Mouse (Mus musculus) midbrain, embryonic 15.5 days (tissue): ENCODE measurements at regions not wholly inside any gene's neighbourhood (a gene's known extent, or its start where the extent isn't known, plus 50 kb on each side); places are given as distances from the start of the nearest gene placed in this dataset.

Experiments
- ATAC-seq: fragments of 200-750 bp; cut with Nextera tagmentation; replicated peaks from 2 replicates; pipeline ENCODE4 v1.8.0; 2017; ENCODE audit warnings: moderate TSS enrichment
- H3K27ac ChIP-seq: fragments of 300-500 bp; sonication (generic); 2 replicates; pipeline ENCODE4 v1.5.1; 2015; ENCODE audit warnings: mild to moderate bottlenecking, inconsistent platforms
- H3K27me3 ChIP-seq: fragments of 300-500 bp; sonication (generic); replicated peaks from 2 replicates; pipeline ENCODE4 v1.6.1; 2015; ENCODE audit warnings: inconsistent platforms
- H3K36me3 ChIP-seq: fragments of 300-500 bp; sonication (generic); replicated peaks from 2 replicates; pipeline ENCODE4 v1.6.1; 2015; ENCODE audit warnings: inconsistent platforms
- H3K4me1 ChIP-seq: fragments of 300-500 bp; sonication (generic); 2 replicates; pipeline ENCODE4 v1.6.1; 2015; ENCODE audit warnings: inconsistent platforms
- H3K4me2 ChIP-seq: fragments of 300-500 bp; sonication (generic); 2 replicates; pipeline ENCODE4 v1.6.1; 2015; ENCODE audit warnings: inconsistent platforms, mild to moderate bottlenecking, moderate library complexity
- H3K4me3 ChIP-seq: fragments of 300-500 bp; sonication (generic); 2 replicates; pipeline ENCODE4 v1.5.1; 2015; ENCODE audit warnings: mild to moderate bottlenecking, inconsistent platforms
- H3K9ac ChIP-seq: fragments of 300-500 bp; sonication (generic); 2 replicates; pipeline ENCODE4 v1.6.1; 2015; ENCODE audit warnings: mild to moderate bottlenecking, inconsistent platforms
- H3K9me3 ChIP-seq: fragments of 300-500 bp; sonication (generic); 2 replicates; pipeline ENCODE4 v1.6.1; 2016; ENCODE audit warnings: inconsistent platforms
- WGBS: fragments of 180-500 bp; shearing (Covaris S2); methylation state at CpG from one replicate; pipeline ENCODE4 v1.1.7; 2015; ENCODE audit warnings: mixed read lengths; 5-methylcytosine and 5-hydroxymethylcytosine counted together

DNA sequence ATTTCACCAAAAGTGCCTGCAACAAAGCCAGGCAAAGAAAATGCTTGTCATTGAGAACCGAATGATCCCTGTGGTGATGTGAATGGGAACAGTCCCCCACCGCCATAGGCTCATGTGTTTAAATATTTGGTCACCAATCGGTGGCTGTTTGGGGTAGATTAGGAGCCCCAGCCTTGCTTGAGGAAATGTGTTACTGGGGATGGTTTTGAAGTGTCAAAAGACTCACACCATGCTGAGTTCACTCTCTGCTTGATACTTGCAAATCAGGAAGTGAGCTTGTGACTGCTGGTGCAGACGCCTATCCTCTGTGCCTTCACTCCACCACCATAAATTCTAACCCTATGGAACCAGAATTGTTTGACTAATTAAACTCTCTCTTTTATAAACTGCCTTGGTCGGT lies 305.1 kb upstream of the Map3k7 start:
- H3K4me1 ChIP-seq: no peaks in the 10 kb centered on the region
- H3K27ac ChIP-seq: no peak overlapping the region
- H3K27me3 ChIP-seq: no peaks in the 10 kb centered on the region
- no peak overlapping the region for H3K9ac ChIP-seq
- H3K36me3 ChIP-seq: no peaks in the 10 kb centered on the region
- no peaks in the 10 kb centered on the region for H3K9me3 ChIP-seq
- no peak for ATAC-seq
- no peak overlapping the region for H3K4me2 ChIP-seq
- WGBS: 72% methylated on average over 5 of the region's 5 CpGs
- H3K4me3 ChIP-seq: no peak overlapping the region

DNA sequence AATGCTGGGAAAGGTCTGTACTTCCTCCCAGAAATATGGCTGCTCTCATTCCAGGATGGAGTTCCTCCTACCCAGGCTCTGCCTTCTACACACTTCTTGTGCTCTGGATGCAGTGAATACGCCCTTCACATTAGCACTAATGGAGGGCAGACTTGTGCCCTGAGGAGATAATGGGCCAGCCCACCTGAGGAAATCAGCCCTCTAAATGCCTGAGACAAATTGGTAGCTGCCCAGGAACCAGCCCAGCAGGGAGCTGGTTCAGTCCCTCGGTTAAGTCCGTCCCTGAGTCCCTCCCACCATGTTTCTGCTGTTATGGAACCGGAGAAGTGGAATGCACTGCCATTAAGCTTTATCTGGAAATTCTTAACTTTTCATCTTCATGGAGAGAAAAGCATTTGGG lies 303.0 kb upstream of the Map3k7 start:
- Histone ChIP-seq H3K4me3 (no peak overlapping the region), H3K9me3 (no peaks in the 10 kb centered on the region), H3K4me1 (no peaks in the 10 kb centered on the region), H3K4me2 (no peak overlapping the region), H3K36me3 (no peaks in the 10 kb centered on the region), H3K9ac (no peak overlapping the region), H3K27ac (no peak overlapping the region), H3K27me3 (no peaks in the 10 kb centered on the region)
- 34% methylated on average over 4 of the region's 4 CpGs for WGBS
- ATAC-seq: no peak

DNA sequence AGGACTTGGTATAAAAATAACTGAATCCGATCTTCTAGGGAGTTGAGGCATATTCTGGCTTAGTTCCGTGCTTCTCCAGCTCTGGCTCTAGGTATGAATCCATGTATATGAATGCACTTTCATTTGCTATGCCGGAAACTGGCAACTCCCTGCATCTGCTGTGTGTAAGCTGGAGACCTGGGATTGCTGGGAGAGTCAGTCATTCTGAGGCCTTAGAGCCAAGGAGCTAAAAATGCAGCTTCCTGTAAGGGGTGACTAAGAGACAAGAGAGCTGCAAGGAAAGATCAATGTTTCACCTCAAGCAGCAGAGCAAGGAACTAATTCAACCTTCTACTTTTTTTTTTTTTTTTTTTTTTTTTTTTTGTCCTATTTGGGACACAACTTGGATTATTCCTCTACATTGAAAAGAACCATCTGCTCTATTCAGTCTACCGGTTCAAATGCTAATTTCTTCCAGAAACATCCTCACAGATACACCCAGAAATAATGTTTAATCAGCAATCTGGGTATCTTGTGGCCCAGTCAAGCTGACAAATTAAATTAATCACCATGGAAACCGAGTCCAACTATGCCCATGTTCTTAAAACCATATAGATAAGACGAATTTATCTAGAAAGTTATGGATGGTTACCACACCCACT lies 292.2 kb upstream of the Map3k7 start:
- Histone ChIP-seq H3K27me3 (no peaks in the 10 kb centered on the region), H3K27ac (no peak overlapping the region), H3K4me1 (no peaks in the 10 kb centered on the region), H3K9ac (no peak overlapping the region), H3K4me3 (no peak overlapping the region), H3K9me3 (no peaks in the 10 kb centered on the region), H3K36me3 (no peaks in the 10 kb centered on the region), H3K4me2 (no peak overlapping the region)
- whole genome bisulfite sequencing: 48% methylated on average over 6 of the region's 6 CpGs
- no peak for ATAC-seq

DNA sequence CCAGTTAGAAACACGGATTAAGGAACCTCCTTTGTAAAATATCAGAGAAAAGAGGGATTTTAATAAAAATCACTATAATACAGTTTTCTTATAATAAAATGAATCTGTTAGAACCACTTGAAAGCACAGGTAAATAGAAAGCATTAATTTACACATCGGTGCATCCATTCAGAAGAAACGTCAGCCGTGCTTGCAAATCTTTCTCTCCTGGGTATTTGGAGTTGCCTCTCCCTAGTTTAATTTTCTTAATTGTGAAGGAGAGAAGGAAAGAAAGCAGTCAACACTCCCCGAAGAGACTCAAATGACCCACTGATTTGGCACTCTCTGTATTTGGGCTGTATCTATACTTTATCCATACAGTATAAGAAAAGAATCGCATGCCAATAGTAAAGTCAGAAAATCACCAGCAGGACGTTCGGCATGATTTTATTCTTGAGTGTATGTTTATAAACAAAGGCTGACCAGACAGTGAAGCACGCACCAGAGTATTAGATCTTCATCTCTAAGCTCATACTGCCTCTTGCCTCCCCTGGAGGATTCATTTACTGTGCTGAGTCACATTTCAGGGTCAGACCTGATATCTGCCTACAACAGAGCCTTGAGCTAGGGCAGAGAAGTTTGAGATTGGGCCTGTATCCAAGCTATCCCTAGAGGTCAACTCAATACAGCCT lies 291.6 kb upstream of the Map3k7 start:
- Histone ChIP-seq H3K4me1 (no peaks in the 10 kb centered on the region), H3K36me3 (no peaks in the 10 kb centered on the region), H3K9me3 (no peaks in the 10 kb centered on the region), H3K4me2 (no peak overlapping the region), H3K9ac (no peak overlapping the region), H3K27me3 (no peaks in the 10 kb centered on the region), H3K4me3 (no peak overlapping the region), H3K27ac (no peak overlapping the region)
- ATAC-seq: no peak
- WGBS: 60% methylated on average over 9 of the region's 9 CpGs

DNA sequence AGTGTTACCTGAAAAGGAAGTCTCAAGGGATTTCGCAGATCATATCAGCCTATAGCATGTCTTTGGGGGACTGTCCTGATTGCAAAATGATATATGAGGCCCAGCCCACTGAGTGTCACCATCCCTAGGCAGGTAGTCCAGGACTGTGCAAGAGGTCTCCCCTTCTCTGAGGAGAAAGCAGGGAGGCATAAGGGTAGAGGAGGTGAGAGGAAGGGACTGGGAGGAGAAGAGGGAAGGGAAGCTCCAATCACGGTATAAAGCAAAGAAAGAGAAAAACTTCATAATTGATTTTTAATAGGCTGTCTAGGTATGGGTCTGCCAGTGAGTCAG lies 291.1 kb upstream of the Map3k7 start:
- H3K27ac ChIP-seq: no peak overlapping the region
- WGBS: 94% methylated on average over 2 of the region's 2 CpGs
- ATAC-seq: 0 out of 2 replicates have a peak, but pooled peaks have one; percentile 37
- H3K9me3 ChIP-seq: no peaks in the 10 kb centered on the region
- H3K4me2 ChIP-seq: no peak overlapping the region
- H3K36me3 ChIP-seq: no peaks in the 10 kb centered on the region
- H3K27me3 ChIP-seq: no peaks in the 10 kb centered on the region
- no peaks in the 10 kb centered on the region for H3K4me1 ChIP-seq
- no peak overlapping the region for H3K4me3 ChIP-seq
- H3K9ac ChIP-seq: no peak overlapping the region

DNA sequence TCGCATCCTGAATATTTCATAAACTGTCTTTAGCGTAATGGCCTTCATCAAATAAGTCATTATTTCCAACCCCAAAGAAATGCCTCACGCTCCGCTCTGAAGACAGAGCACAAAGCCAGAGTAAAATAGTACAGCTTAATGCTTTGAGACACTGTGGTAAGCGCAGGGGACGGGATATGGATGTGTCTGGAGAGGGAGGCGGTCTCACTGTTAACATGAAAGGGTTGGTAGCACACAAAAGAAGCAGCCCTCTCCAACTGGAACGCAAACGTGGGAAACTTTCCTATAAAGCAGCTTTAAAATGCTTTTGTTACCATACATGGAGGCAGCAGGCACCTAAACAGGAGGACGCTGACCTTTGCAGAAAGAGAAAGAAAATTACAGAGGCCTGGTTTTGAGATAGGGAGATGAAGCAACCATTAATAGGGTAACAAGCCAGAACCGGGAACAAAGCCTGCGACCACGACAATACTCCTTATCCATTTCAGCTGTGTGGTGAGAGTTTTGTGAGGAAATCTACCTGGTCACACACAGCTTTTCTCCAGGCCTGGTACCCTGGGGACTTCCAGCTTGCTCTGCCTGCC lies 284.8 kb upstream of the Map3k7 start:
- WGBS: 27% methylated on average over 13 of the region's 13 CpGs
- Histone ChIP-seq H3K9ac (no peak overlapping the region), H3K9me3 (no peaks in the 10 kb centered on the region), H3K4me1 (0 out of 2 replicates have a peak, but pooled peaks cover 4% of the 10 kb centered on the region), H3K27me3 (no peaks in the 10 kb centered on the region), H3K36me3 (no peaks in the 10 kb centered on the region), H3K4me3 (no peak overlapping the region), H3K27ac (peak overlapping the region; percentile 12; the same call in 1 of the 2 replicates), H3K4me2 (no peak overlapping the region)
- ATAC-seq: peak; percentile 89

DNA sequence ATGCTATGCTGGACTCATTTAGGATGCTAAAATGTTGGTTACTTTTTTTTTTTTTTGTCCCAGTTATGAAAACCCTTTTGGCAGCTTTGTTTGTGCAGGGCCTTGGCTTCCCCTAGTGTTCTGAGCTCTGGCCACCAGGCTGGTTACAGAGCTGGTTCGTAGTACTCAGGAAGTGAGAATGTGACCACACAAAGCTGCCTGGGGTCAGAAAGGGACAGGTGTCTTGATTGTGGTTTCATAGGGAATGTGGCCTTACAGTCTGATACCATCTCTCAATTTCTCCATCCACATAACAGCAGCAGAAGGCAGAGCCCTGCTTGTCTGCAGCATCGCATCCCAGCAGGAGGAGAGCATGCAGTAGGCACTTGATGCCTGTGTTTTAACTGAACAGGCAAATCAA lies 282.9 kb upstream of the Map3k7 start:
- Histone ChIP-seq H3K9ac (no peak overlapping the region), H3K36me3 (no peaks in the 10 kb centered on the region), H3K4me3 (no peak overlapping the region), H3K4me1 (0 out of 2 replicates have a peak, but pooled peaks cover 4% of the 10 kb centered on the region), H3K4me2 (no peak overlapping the region), H3K27ac (no peak overlapping the region), H3K27me3 (no peaks in the 10 kb centered on the region), H3K9me3 (no peaks in the 10 kb centered on the region)
- 83% methylated on average over 2 of the region's 2 CpGs for WGBS
- no peak for ATAC-seq

DNA sequence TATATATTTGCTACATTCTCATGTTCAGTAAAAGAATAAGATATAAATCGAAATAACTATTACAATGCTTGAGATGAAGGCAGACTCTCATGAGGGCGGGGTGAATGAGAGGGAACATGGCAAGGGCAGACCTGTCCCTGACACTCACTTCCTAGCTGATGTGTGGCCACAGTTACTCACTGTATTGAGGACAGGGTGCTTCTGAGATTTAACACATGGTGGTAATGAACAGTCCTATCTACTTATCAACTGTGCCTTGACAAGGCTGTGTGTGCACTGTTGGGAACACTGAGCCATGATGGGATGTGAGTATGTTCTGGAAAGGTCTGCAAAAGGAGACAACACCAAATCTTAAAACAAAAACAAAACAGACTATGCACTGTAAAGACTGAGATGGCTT lies 274.8 kb upstream of the Map3k7 start:
- Histone ChIP-seq H3K27me3 (no peaks in the 10 kb centered on the region), H3K9ac (no peak overlapping the region), H3K4me1 (no peaks in the 10 kb centered on the region), H3K27ac (no peak overlapping the region), H3K4me2 (no peak overlapping the region), H3K4me3 (no peak overlapping the region), H3K9me3 (no peaks in the 10 kb centered on the region), H3K36me3 (no peaks in the 10 kb centered on the region)
- 96% methylated on average over 2 of the region's 2 CpGs for WGBS
- ATAC-seq: no peak

DNA sequence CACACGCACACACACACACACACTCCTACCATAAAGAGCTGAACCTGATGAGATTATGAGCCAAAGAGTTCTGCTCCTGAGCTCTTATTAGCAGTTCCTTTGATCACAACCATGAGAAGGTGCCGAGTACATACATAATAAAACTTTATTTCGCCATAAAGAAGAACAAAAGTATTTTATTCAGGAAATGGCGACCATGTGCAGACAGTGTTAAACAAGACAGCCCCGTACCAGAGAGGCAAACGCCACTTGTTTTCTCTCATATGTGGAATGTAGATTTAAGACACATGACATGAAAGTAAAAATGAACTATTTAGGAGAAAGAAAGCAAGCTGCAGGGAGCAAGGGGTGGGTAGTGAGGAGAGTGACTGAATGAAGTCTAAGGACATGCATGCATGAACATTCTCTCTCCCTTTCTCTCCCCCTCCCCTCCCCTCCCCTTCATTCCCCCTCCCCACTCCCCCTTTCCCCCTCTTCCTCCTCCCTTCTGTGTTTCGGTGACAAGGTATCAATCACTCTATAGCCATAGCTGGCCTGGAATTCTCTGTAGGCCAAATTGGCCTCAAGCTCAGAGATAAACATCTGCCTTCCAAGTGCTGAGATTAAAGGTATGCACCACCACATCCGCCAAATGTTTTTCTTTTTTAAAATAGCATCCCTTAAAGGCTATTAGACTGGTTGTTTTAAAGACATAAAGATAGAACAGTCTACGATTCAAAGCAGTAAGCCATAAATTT lies 266.0 kb upstream of the Map3k7 start:
- H3K4me2 ChIP-seq: no peak overlapping the region
- WGBS: 70% methylated on average over 9 of the region's 9 CpGs
- no peaks in the 10 kb centered on the region for H3K36me3 ChIP-seq
- H3K9me3 ChIP-seq: no peaks in the 10 kb centered on the region
- H3K27me3 ChIP-seq: no peaks in the 10 kb centered on the region
- no peak overlapping the region for H3K27ac ChIP-seq
- H3K4me1 ChIP-seq: no peaks in the 10 kb centered on the region
- no peak overlapping the region for H3K9ac ChIP-seq
- no peak for ATAC-seq
- no peak overlapping the region for H3K4me3 ChIP-seq

DNA sequence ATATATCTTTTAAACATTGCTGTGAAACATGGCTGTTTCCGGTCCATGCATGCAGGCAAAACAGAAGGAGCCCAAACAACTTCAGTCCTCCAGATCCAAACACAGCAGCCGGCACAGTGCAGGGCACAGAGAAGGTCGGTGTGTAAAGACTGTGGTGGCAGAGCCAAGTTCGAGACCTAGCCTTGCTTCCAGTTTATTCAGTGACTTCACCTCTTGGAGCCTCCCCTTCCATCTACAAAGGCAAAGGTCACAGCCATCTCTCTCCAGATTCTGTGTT lies 265.5 kb upstream of the Map3k7 start:
- no peak for ATAC-seq
- Histone ChIP-seq H3K36me3 (no peaks in the 10 kb centered on the region), H3K27me3 (no peaks in the 10 kb centered on the region), H3K27ac (no peak overlapping the region), H3K9ac (no peak overlapping the region), H3K4me3 (no peak overlapping the region), H3K9me3 (no peaks in the 10 kb centered on the region), H3K4me2 (no peak overlapping the region), H3K4me1 (no peaks in the 10 kb centered on the region)
- WGBS: 89% methylated on average over 4 of the region's 4 CpGs

DNA sequence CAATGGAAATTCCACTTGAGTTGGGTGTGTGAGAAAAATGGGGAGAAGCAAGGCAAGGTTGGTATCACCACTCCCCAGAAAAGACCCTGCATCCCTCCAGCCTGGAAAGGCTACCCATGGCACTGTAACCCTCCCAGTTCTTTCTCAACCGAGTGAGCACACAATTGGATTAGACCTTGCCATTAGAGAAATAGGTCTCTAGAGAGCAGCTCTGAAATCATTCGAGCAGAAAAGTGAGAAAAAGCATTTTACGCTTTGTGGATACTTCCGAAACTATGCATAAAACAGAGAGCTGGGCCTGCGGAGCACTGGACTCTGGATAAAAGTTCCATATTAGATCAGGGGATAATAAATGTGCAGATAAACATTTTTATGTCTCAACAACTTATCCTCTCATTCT lies 264.6 kb upstream of the Map3k7 start:
- Histone ChIP-seq H3K4me3 (no peak overlapping the region), H3K36me3 (no peaks in the 10 kb centered on the region), H3K9ac (no peak overlapping the region), H3K27ac (no peak overlapping the region), H3K4me2 (no peak overlapping the region), H3K9me3 (no peaks in the 10 kb centered on the region), H3K4me1 (no peaks in the 10 kb centered on the region), H3K27me3 (no peaks in the 10 kb centered on the region)
- WGBS: 57% methylated on average over 5 of the region's 5 CpGs
- no peak for ATAC-seq

DNA sequence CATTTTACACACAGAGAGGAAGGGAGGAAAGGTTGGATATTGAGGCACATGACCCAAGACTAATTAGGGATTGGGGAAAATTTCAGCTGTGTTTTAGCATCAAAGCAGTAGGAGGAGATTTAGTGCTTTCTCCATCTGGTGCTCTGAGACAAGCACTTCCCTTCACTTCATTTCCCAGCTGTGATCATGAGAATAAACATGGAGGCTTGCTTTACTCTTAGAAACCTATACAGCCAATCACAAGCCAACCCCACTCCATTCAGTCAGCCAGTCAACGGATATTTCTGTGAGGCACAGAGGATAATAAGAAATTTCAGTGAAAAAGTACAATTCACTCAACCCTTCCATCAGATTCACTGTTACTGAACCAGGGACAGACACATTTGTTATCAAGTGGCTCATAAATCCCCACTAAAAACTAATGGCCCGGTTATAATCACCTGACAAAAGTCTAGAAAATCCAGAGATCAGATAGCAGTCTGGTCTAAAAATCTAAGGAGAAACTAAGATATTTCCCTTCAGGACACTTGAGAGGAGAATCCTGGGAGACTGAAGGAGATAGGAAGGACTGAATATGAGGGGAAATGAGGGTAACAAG lies 249.7 kb upstream of the Map3k7 start:
- no peaks in the 10 kb centered on the region for H3K4me1 ChIP-seq
- ATAC-seq: no peak
- no peaks in the 10 kb centered on the region for H3K27me3 ChIP-seq
- H3K27ac ChIP-seq: no peak overlapping the region
- no peaks in the 10 kb centered on the region for H3K9me3 ChIP-seq
- H3K4me3 ChIP-seq: no peak overlapping the region
- no peak overlapping the region for H3K9ac ChIP-seq
- 94% methylated on average over 2 of the region's 2 CpGs for WGBS
- H3K36me3 ChIP-seq: no peaks in the 10 kb centered on the region
- no peak overlapping the region for H3K4me2 ChIP-seq
